In the genomic region with DNA sequence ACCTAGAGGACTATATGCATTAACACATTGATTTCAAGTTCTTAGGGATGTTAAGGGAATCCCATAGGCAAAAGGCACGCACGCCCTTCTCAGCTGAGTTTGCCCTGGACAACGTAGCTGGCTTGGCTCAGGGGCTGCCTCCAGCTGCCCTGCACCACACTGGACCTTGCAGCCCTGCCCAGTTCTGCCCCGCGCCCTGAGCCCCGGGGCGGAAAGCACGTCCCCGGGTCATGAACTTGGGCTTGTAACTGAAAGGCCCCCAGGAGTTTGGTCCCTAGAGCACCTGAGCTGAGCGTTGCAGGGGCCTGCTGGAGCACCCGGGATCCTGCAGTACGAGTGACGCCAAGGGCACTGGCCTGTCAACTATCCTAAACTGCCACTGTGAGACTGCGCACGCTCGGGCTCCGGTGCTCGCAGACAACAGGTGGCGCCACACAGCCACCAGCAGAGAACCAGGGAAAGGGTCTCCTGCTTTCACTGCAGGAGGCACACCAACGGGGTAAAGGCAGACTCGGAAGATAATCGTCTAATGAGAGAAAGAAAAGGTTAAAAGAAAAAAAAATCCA, we compare ENCODE assay signal across 8 mouse cellular contexts. TPM values are rescaled to one million over a fixed set of nuclear protein-coding genes. Genes with fewer than 3 reads are reported as not detected.
DNase-seq lines count a peak whose midpoint lies in the region; ATAC-seq lines count a peak whose summit lies in the region.

No protein-coding gene starts in this region.

- peak overlapping the region; percentile 34 for H3K4me2 ChIP-seq in kidney, embryonic 14.5 days (replicated peaks; ENCODE audit: low read depth, low read length)

- H3K9me3 ChIP-seq in heart, embryonic 10.5 days = no peaks in the 10 kb centered on the region
- H3K9me3 ChIP-seq in kidney, embryonic 14.5 days (ENCODE audit: control insufficient read depth, low read length) = no peaks in the 10 kb centered on the region

- WGBS in heart, embryonic 10.5 days = 10% methylated on average over 22 of the region's 22 CpGs
- WGBS in kidney, embryonic 14.5 days = 7% methylated on average over 22 of the region's 22 CpGs

- no peak overlapping the region; the same call in 1 of the 2 replicates for H3K9ac ChIP-seq in kidney, embryonic 14.5 days (ENCODE audit: low read depth, low read length)

- peak overlapping the region; percentile 42 for H3K4me3 ChIP-seq in heart, embryonic 10.5 days
- no peak overlapping the region for H3K4me3 ChIP-seq in kidney, embryonic 14.5 days (ENCODE audit: low read length)

- no peaks in the 10 kb centered on the region for H3K27me3 ChIP-seq in heart, embryonic 10.5 days (ENCODE audit: insufficient read depth, poor library complexity, severe bottlenecking)
- no peaks in the 10 kb centered on the region for H3K27me3 ChIP-seq in kidney, embryonic 14.5 days (ENCODE audit: control insufficient read depth, insufficient read depth, low read length)

- peaks cover 15% of the 10 kb centered on the region for H3K4me1 ChIP-seq in heart, embryonic 10.5 days
- H3K4me1 ChIP-seq in kidney, embryonic 14.5 days (ENCODE audit: control insufficient read depth, insufficient read depth, low read length) = no peaks in the 10 kb centered on the region

- peak; percentile 40 to 55 for DNase-seq in cerebellum, postnatal 10 days
- DNase-seq in cerebellum, adult 11-12 months = no peak
- peak; percentile 68 for DNase-seq in ZHBTc4 (ENCODE audit: low read depth, low spot score)
- DNase-seq in heart, embryonic 10.5 days (ENCODE audit: low spot score) = peak; percentile 81
- peak; percentile 37 to 46 for DNase-seq in lung, postnatal 4 days
- DNase-seq in thymus, postnatal 14 days = peak; percentile 62

- peak overlapping the region; percentile 60; the same call in 1 of the 2 replicates for H3K27ac ChIP-seq in heart, embryonic 10.5 days
- no peak overlapping the region for H3K27ac ChIP-seq in kidney, embryonic 14.5 days (ENCODE audit: low read depth, low read length)

- ATAC-seq in kidney, embryonic 14.5 days (ENCODE audit: low FRiP score, low TSS enrichment) = peak; percentile 54; the same call in 1 of the 2 replicates
- ATAC-seq in inflammation-experienced regulatory T-cells, adult 6 months = no peak

- no peaks in the 10 kb centered on the region for H3K36me3 ChIP-seq in heart, embryonic 10.5 days
- no peaks in the 10 kb centered on the region for H3K36me3 ChIP-seq in kidney, embryonic 14.5 days (ENCODE audit: control insufficient read depth, insufficient read depth, low read length)

RNA-seq across cellular contexts. Expression of a gene that starts 43.1 kb away (rescaled TPM):
- 52.2 and 76.3 TPM in 2 replicates for polyA plus RNA-seq in heart, embryonic 10.5 days (2016; fragmentation: Nextera tagmentation; extraction: Ambion mirVana)
- polyA plus RNA-seq in kidney, embryonic 14.5 days (2014; fragmentation: Nextera tagmentation; extraction: Ambion mirVana) = 75.2 and 90.1 TPM in 2 replicates
- 10 to 100 TPM; 30.8 to 34.3 (median 33.4) TPM for polyA plus RNA-seq in inflammation-experienced regulatory T-cells, adult 6 months (2017; shearing (Covaris generic))
